Mouse (Mus musculus): ENCODE results near the gene Fam208b. TPM values are rescaled to one million over a fixed set of nuclear protein-coding genes. Genes with fewer than 3 reads are reported as not detected.

The Fam208b gene
- total and polyA plus RNA-seq, 3 experiments, result 7.3 to 126 (median 58.2) TPM

DNA sequence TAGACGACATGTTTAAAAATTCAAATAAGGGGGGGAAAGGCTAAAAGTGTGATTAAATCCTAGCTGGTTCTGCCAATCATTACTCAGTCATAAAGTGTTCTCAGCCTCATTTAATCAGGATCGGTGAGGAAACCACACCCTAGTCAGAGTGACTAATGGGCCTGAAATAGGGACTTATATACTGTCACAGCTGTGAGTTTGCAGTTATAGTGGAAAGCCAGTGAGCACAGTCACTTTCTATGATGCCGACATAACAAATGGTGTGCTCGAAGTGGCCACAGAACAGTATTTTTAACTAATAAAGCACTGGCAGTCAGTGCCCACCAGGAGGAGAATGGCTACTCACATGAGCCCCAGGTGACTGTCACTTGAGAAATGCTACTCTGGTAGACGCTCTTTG lies 66.0 kb downstream of the Fam208b start:
- DNase-seq (ENCODE audit: low spot score) (no peak), ATAC-seq (ENCODE audit: extremely low read depth, insufficient number of reproducible peaks, low FRiP score, poor library complexity, severe bottlenecking) (no peak)
- no peaks in the 10 kb centered on the region for H3K27me3 ChIP-seq (ENCODE audit: insufficient read depth, low read length)
- H3K4me1 ChIP-seq (ENCODE audit: insufficient read depth, low read depth, low read length), result peaks cover 56% of the 10 kb centered on the region
- no peaks in the 10 kb centered on the region for H3K9me3 ChIP-seq (replicated peaks)
- TF ChIP-seq GATA2 (IDR thresholded peaks at IDR 0.05; ENCODE audit: borderline replicate concordance, low read depth, low read length) (no peak), GATA1 (IDR thresholded peaks at IDR 0.05; ENCODE audit: borderline replicate concordance, low read length) (no peak), POLR2AphosphoS5 (IDR thresholded peaks at IDR 0.05; ENCODE audit: insufficient replicate concordance, low read depth, low read length) (no peak), CTCF (IDR thresholded peaks at IDR 0.05; ENCODE audit: low read depth, low read length) (no peak), TAL1 (conservative IDR thresholded peaks at IDR 0.05; ENCODE audit: low read depth, low read length) (no peak)
- H3K4me3 ChIP-seq (ENCODE audit: low read depth, low read length), result no peak overlapping the region
- H3K36me3 ChIP-seq (replicated peaks), result peaks cover 70% of the 10 kb centered on the region

GRCm38 (mm10) chr13:3544077-3544874 lies 66.6 kb downstream of the Fam208b start:
- no peak for ATAC-seq (ENCODE audit: extremely low read depth, insufficient number of reproducible peaks, low FRiP score, poor library complexity, severe bottlenecking)
- DNase-seq (ENCODE audit: low spot score), result no peak
- TF ChIP-seq POLR2AphosphoS5 (IDR thresholded peaks at IDR 0.05; ENCODE audit: insufficient replicate concordance, low read depth, low read length), result no peak
- no peak for TF ChIP-seq GATA2 (IDR thresholded peaks at IDR 0.05; ENCODE audit: borderline replicate concordance, low read depth, low read length)
- TF ChIP-seq TAL1 (conservative IDR thresholded peaks at IDR 0.05; ENCODE audit: low read depth, low read length), result no peak
- TF ChIP-seq CTCF (IDR thresholded peaks at IDR 0.05; ENCODE audit: low read depth, low read length), result no peak
- TF ChIP-seq GATA1 (IDR thresholded peaks at IDR 0.05; ENCODE audit: borderline replicate concordance, low read length), result no peak
- Histone ChIP-seq H3K4me3 (ENCODE audit: low read depth, low read length) (no peak overlapping the region), H3K9me3 (replicated peaks) (no peaks in the 10 kb centered on the region), H3K4me1 (ENCODE audit: insufficient read depth, low read depth, low read length) (peaks cover 59% of the 10 kb centered on the region), H3K36me3 (replicated peaks) (peaks cover 65% of the 10 kb centered on the region), H3K27me3 (ENCODE audit: insufficient read depth, low read length) (no peaks in the 10 kb centered on the region)

- H3K36me3 ChIP-seq (replicated peaks), result peaks cover 42% of the 10 kb centered on the region
- no peak for ATAC-seq (ENCODE audit: extremely low read depth, insufficient number of reproducible peaks, low FRiP score, poor library complexity, severe bottlenecking)
- H3K27me3 ChIP-seq (ENCODE audit: insufficient read depth, low read length), result no peaks in the 10 kb centered on the region
- no peak overlapping the region; the same call in 1 of the 2 replicates for H3K4me3 ChIP-seq (ENCODE audit: low read depth, low read length)
- H3K9me3 ChIP-seq (replicated peaks), result no peaks in the 10 kb centered on the region; the same call in 1 of the 2 replicates
- TF ChIP-seq GATA2 (IDR thresholded peaks at IDR 0.05; ENCODE audit: borderline replicate concordance, low read depth, low read length) (no peak), CTCF (IDR thresholded peaks at IDR 0.05; ENCODE audit: low read depth, low read length) (no peak), GATA1 (IDR thresholded peaks at IDR 0.05; ENCODE audit: borderline replicate concordance, low read length) (no peak), POLR2AphosphoS5 (IDR thresholded peaks at IDR 0.05; ENCODE audit: insufficient replicate concordance, low read depth, low read length) (no peak), TAL1 (conservative IDR thresholded peaks at IDR 0.05; ENCODE audit: low read depth, low read length) (no peak)
- no peak for DNase-seq (ENCODE audit: low spot score)
- peaks cover 62% of the 10 kb centered on the region for H3K4me1 ChIP-seq (ENCODE audit: insufficient read depth, low read depth, low read length)
Observed at GRCm38 (mm10) chr13:3541159-3541782, 69.6 kb downstream of the Fam208b start.

GRCm38 (mm10) chr13:3540166-3540565 lies 70.7 kb downstream of the Fam208b start:
- Histone ChIP-seq H3K36me3 (replicated peaks) (peaks cover 31% of the 10 kb centered on the region), H3K27me3 (ENCODE audit: insufficient read depth, low read length) (no peaks in the 10 kb centered on the region), H3K9me3 (replicated peaks) (no peaks in the 10 kb centered on the region; the same call in 1 of the 2 replicates), H3K4me3 (ENCODE audit: low read depth, low read length) (peak overlapping the region; percentile 94; the same call in 1 of the 2 replicates), H3K4me1 (ENCODE audit: insufficient read depth, low read depth, low read length) (peaks cover 51% of the 10 kb centered on the region)
- TF ChIP-seq GATA2 (IDR thresholded peaks at IDR 0.05; ENCODE audit: borderline replicate concordance, low read depth, low read length) (no peak), GATA1 (IDR thresholded peaks at IDR 0.05; ENCODE audit: borderline replicate concordance, low read length) (no peak), POLR2AphosphoS5 (IDR thresholded peaks at IDR 0.05; ENCODE audit: insufficient replicate concordance, low read depth, low read length) (no peak), TAL1 (conservative IDR thresholded peaks at IDR 0.05; ENCODE audit: low read depth, low read length) (no peak), CTCF (IDR thresholded peaks at IDR 0.05; ENCODE audit: low read depth, low read length) (no peak)
- ATAC-seq (ENCODE audit: extremely low read depth, insufficient number of reproducible peaks, low FRiP score, poor library complexity, severe bottlenecking), result no peak
- DNase-seq (ENCODE audit: low spot score), result no peak

DNA sequence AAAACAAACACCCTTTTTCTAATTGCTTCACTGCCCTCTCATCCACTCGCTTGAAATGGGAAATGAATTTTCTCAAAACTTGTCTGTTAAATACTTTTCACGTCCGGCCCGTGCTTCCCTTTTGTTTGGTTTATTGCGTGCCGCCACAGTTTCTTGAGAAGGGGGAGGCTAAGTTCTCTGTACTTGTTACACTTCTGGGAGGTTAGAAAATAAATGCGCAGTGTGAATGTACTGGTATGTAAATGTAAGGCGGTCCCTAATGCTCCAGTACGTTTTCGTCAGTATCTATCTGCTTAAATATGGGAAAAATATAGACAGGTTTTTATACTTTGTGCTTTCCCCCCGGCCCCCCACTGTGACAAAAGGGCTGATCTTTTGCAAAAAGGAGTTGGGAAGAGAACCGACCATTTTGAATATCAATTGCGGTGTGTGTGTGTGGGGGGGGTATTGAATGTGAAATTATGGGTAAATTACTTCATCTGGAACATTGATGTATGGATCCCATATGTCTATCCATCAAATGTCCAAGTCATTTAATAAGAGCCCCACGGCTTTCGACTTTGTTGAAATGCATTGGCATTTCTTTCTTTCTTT lies 71.8 kb downstream of the Fam208b start:
- Histone ChIP-seq H3K36me3 (replicated peaks) (peaks cover 22% of the 10 kb centered on the region), H3K4me1 (ENCODE audit: insufficient read depth, low read depth, low read length) (peaks cover 45% of the 10 kb centered on the region), H3K9me3 (replicated peaks) (no peaks in the 10 kb centered on the region; the same call in 1 of the 2 replicates), H3K27me3 (ENCODE audit: insufficient read depth, low read length) (no peaks in the 10 kb centered on the region), H3K4me3 (ENCODE audit: low read depth, low read length) (peak overlapping the region; percentile 94)
- DNase-seq (ENCODE audit: low spot score), result no peak
- no peak for ATAC-seq (ENCODE audit: extremely low read depth, insufficient number of reproducible peaks, low FRiP score, poor library complexity, severe bottlenecking)
- TF ChIP-seq POLR2AphosphoS5 (IDR thresholded peaks at IDR 0.05; ENCODE audit: insufficient replicate concordance, low read depth, low read length) (no peak), TAL1 (conservative IDR thresholded peaks at IDR 0.05; ENCODE audit: low read depth, low read length) (no peak), CTCF (IDR thresholded peaks at IDR 0.05; ENCODE audit: low read depth, low read length) (no peak), GATA1 (IDR thresholded peaks at IDR 0.05; ENCODE audit: borderline replicate concordance, low read length) (no peak), GATA2 (IDR thresholded peaks at IDR 0.05; ENCODE audit: borderline replicate concordance, low read depth, low read length) (no peak)
